Mouse (Mus musculus) testis, postnatal 10 days (tissue): ENCODE results near the gene Plac1.
"Not testable (repeated sequence)": the region's sequence is repeated elsewhere in the genome, so short reads cannot be mapped to it uniquely, and the experiment has no call there.

Experiments
- DNase-seq: peaks from one replicate; pipeline ENCODE4 v3.0.0; 2021; ENCODE audit warnings: low spot score

Gene Plac1

DNA sequence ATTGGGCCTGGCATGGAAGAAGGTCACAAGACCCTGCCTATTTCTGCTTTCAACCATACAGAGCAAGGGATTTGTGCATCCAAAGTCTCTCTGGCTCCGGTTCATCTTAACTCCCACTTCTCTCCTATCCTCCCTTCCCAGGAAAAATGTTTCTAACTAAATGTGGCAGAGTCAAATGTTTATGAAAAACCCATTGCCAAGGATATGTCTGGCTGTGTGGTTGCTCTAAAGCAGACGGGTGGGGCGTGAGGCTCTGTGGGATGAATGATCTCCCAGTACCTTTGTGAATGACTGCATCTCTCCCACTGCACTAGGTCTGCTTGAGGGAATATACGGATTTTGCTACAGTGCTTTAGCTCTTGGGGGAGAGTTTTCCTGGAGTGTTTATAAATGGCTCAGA lies 193.9 kb downstream of the Plac1 start:
- DNase-seq = no peak

GRCm38 (mm10) chrX:53045187-53045903 lies 194.6 kb downstream of the Plac1 start:
- peak; percentile 55 for DNase-seq

GRCm38 (mm10) chrX:53041006-53041405 lies 198.9 kb downstream of the Plac1 start:
- DNase-seq = no peak

GRCm38 (mm10) chrX:53040138-53040537 lies 199.8 kb downstream of the Plac1 start:
- no peak for DNase-seq

DNA sequence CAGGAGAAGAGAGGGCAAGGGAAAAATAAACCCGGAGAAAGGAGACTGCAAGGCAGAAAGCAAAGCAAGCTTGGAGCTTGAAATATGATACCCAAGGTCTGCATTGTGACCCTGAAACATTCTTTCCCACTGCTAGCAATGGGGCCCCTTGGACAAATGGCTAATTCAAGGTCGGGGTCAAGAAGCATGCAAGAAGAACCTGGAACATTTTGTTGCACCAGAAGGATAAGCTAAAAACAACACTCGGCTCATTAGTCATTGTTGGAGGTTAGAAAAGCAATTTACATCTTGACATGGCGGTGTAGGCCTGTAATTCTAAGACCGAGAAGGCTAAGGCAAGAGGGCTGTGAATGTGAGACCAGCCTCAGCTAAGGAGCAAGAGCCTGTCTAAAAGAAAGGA lies 200.3 kb downstream of the Plac1 start:
- DNase-seq = no peak

GRCm38 (mm10) chrX:53038194-53038593 lies 201.7 kb downstream of the Plac1 start:
- DNase-seq = no peak

DNA sequence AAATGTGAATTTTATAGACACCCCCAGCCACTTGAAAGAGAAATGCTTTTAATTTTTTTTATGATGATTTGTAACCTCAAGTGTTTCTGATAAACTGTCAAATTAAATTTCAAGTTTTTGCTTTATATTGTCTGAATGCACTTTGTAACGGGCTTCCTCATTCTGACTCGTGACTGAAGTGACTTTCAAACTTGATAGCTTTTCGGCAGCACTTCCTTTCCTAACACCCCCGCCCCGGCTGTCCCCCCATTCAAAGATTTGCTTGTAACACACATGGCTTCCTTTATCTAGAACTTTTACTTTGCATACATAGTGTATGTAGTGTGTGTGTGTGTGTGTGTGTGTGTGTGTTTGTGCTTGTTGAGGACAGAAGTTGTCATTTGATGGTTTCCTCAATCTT lies 210.4 kb downstream of the Plac1 start:
- DNase-seq = no peak

GRCm38 (mm10) chrX:53025471-53026223 lies 214.3 kb downstream of the Plac1 start:
- DNase-seq = no peak

DNA sequence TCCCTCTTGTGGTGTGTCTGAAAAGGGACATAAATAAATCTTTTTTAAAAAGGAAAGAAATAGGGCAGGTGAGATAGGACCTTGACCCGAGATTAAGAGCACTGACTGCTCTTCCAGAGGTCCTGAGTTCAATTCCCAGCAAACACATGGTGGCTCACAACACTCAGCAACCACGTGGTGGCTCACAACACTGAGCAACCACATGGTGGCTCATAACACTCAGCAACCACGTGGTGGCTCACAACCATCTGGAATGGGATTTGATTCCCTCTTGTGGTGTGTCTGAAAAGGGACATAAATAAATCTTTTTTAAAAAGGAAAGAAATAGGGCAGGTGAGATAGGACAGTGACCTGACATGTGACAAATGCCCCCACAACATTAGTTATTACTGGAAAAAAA lies 215.6 kb downstream of the Plac1 start:
- DNase-seq = not testable (repeated sequence)

- DNase-seq = no peak
Measured at GRCm38 (mm10) chrX:53023021-53023420, 216.9 kb downstream of the Plac1 start.
